Mouse (Mus musculus) heart, embryonic 14.5 days (tissue): Measurements from ENCODE around the gene Hs2st1. TPM values are rescaled to one million over a fixed set of nuclear protein-coding genes. Genes with fewer than 3 reads are reported as not detected.

Source experiments
- ATAC-seq: fragments of 200-750 bp; cut with Nextera tagmentation; 2 replicates; pipeline ENCODE4 v1.8.0; 2017; ENCODE audit warnings: low read depth, moderate TSS enrichment; ENCODE audit not compliant: insufficient number of reproducible peaks, insufficient read depth, low FRiP score
- H3K27ac ChIP-seq, 2 experiments: fragments of 200-500 bp in 1 of 2; fragments of 300-500 bp in 1 of 2; sonication (generic) in 1 of 2; replicated peaks in 1 of 2; 2 replicates each; pipeline ENCODE4 v1.5.1; 2012 to 2014; ENCODE audit warnings: low read depth in 2 of 2, low read length in 2 of 2, control low read depth in 1 of 2, mild to moderate bottlenecking in 1 of 2, mixed read lengths in 1 of 2; ENCODE audit not compliant: control insufficient read depth in 1 of 2, insufficient read depth in 1 of 2
- H3K27me3 ChIP-seq: fragments of 300-500 bp; sonication (generic); 2 replicates; pipeline ENCODE4 v1.6.1; 2014; ENCODE audit warnings: mild to moderate bottlenecking, low read length, control low read depth; ENCODE audit not compliant: control insufficient read depth, insufficient read depth
- H3K36me3 ChIP-seq: fragments of 300-500 bp; sonication (generic); 2 replicates; pipeline ENCODE4 v1.6.1; 2014; ENCODE audit warnings: mild to moderate bottlenecking, control low read depth, low read length, mixed read lengths; ENCODE audit not compliant: control insufficient read depth, insufficient read depth
- H3K4me1 ChIP-seq, 2 experiments: fragments of 200-500 bp in 1 of 2; fragments of 300-500 bp in 1 of 2; sonication (generic) in 1 of 2; 2 replicates each; pipeline ENCODE4 v1.6.1; 2012 to 2014; ENCODE audit warnings: low read length in 2 of 2, control low read depth in 1 of 2, mixed read lengths in 1 of 2; ENCODE audit not compliant: control insufficient read depth in 2 of 2, insufficient read depth in 2 of 2
- H3K4me2 ChIP-seq: fragments of 300-500 bp; sonication (generic); 2 replicates; pipeline ENCODE4 v1.6.1; 2014; ENCODE audit warnings: mild to moderate bottlenecking, low read length
- H3K4me3 ChIP-seq, 2 experiments: fragments of 200-500 bp in 1 of 2; fragments of 300-500 bp in 1 of 2; sonication (generic) in 1 of 2; 2 replicates each; pipeline ENCODE4 v1.5.1; 2012 to 2014; ENCODE audit warnings: low read length in 2 of 2, mild to moderate bottlenecking in 2 of 2, control low read depth in 1 of 2, low read depth in 1 of 2, moderate library complexity in 1 of 2; ENCODE audit not compliant: control insufficient read depth in 1 of 2, insufficient read depth in 1 of 2
- H3K9ac ChIP-seq: fragments of 300-500 bp; sonication (generic); 2 replicates; pipeline ENCODE4 v1.6.1; 2014; ENCODE audit warnings: mild to moderate bottlenecking, low read length
- H3K9me3 ChIP-seq: fragments of 300-500 bp; sonication (generic); 2 replicates; pipeline ENCODE4 v1.6.1; 2016; ENCODE audit warnings: low read length, control low read depth; ENCODE audit not compliant: control insufficient read depth
- WGBS: fragments of 180-500 bp; shearing (Covaris S2); extraction: QIAGEN DNeasy Blood & Tissue Kit; methylation state at CpG from one replicate; pipeline ENCODE4 v1.1.7; 2014; 5-methylcytosine and 5-hydroxymethylcytosine counted together
- polyA plus RNA-seq: library from polyadenylated mRNA; unstranded; fragments of >200 nt; fragmentation: Nextera tagmentation; extraction: Ambion mirVana; gene quantifications from 2 replicates; pipeline ENCODE4 v1.2.1, GENCODE M21; 2014

Gene Hs2st1
- polyA plus RNA-seq, 1 experiment from 2014 or later: 8.6 TPM

GRCm38 (mm10) chr3:144537078-144537855 is 32.7 kb downstream of the Hs2st1 start:
- Histone ChIP-seq H3K27ac (0 out of 4 replicates have a peak overlapping the region, but pooled peaks have one; percentile 0 to 19), H3K9me3 (no peaks in the 10 kb centered on the region), H3K4me1 (peaks cover 12 to 28% of the 10 kb centered on the region in 2 experiments), H3K4me2 (0 out of 2 replicates have a peak overlapping the region, but pooled peaks have one; percentile 12), H3K9ac (no peak overlapping the region), H3K4me3 (no peak overlapping the region), H3K36me3 (no peaks in the 10 kb centered on the region), H3K27me3 (no peaks in the 10 kb centered on the region)
- WGBS: 59% methylated on average over 7 of the region's 7 CpGs
- no peak for ATAC-seq

- no peak for ATAC-seq
- 91% methylated on average over 4 of the region's 4 CpGs for WGBS
- Histone ChIP-seq H3K27ac (no peak overlapping the region), H3K9me3 (no peaks in the 10 kb centered on the region), H3K4me3 (no peak overlapping the region), H3K4me2 (no peak overlapping the region), H3K36me3 (no peaks in the 10 kb centered on the region), H3K4me1 (peaks cover 11 to 20% of the 10 kb centered on the region in 2 experiments), H3K9ac (no peak overlapping the region), H3K27me3 (no peaks in the 10 kb centered on the region)
Measured at GRCm38 (mm10) chr3:144535056-144535455, 34.9 kb downstream of the Hs2st1 start.

GRCm38 (mm10) chr3:144531023-144531422 is 39.0 kb downstream of the Hs2st1 start:
- H3K27me3 ChIP-seq: no peaks in the 10 kb centered on the region
- H3K36me3 ChIP-seq: no peaks in the 10 kb centered on the region
- no peak overlapping the region for H3K4me3 ChIP-seq
- 36% methylated on average over 5 of the region's 5 CpGs for WGBS
- no peak overlapping the region for H3K27ac ChIP-seq
- no peak for ATAC-seq
- H3K4me2 ChIP-seq: peak overlapping the region; percentile 39; the same call in 1 of the 2 replicates
- H3K9ac ChIP-seq: no peak overlapping the region
- peaks cover 0 to 2% of the 10 kb centered on the region in 2 experiments; a peak in 1 of 4 replicates for H3K4me1 ChIP-seq
- H3K9me3 ChIP-seq: no peaks in the 10 kb centered on the region

- ATAC-seq: no peak
- Histone ChIP-seq H3K36me3 (no peaks in the 10 kb centered on the region), H3K4me3 (no peak overlapping the region), H3K27ac (no peak overlapping the region), H3K27me3 (no peaks in the 10 kb centered on the region), H3K4me2 (no peak overlapping the region), H3K9me3 (no peaks in the 10 kb centered on the region), H3K9ac (no peak overlapping the region), H3K4me1 (peaks cover 0 to 2% of the 10 kb centered on the region in 2 experiments; a peak in 1 of 4 replicates)
- whole genome bisulfite sequencing: 79% methylated on average over 7 of the region's 7 CpGs
Measured at GRCm38 (mm10) chr3:144527918-144528317, 42.1 kb downstream of the Hs2st1 start.

- Histone ChIP-seq H3K36me3 (no peaks in the 10 kb centered on the region), H3K27ac (no peak overlapping the region), H3K9me3 (no peaks in the 10 kb centered on the region), H3K4me1 (no peaks in the 10 kb centered on the region), H3K27me3 (no peaks in the 10 kb centered on the region), H3K4me2 (no peak overlapping the region), H3K9ac (no peak overlapping the region), H3K4me3 (no peak overlapping the region)
- WGBS: 72% methylated on average over 10 of the region's 10 CpGs
- no peak for ATAC-seq
Measured at GRCm38 (mm10) chr3:144519581-144520272, 50.3 kb downstream of the Hs2st1 start.

GRCm38 (mm10) chr3:144518917-144519316 is 51.1 kb downstream of the Hs2st1 start:
- no peak for ATAC-seq
- H3K9me3 ChIP-seq: no peaks in the 10 kb centered on the region
- no peak overlapping the region for H3K27ac ChIP-seq
- no peak overlapping the region for H3K9ac ChIP-seq
- no peak overlapping the region for H3K4me2 ChIP-seq
- H3K36me3 ChIP-seq: no peaks in the 10 kb centered on the region
- H3K27me3 ChIP-seq: no peaks in the 10 kb centered on the region
- no peak overlapping the region for H3K4me3 ChIP-seq
- 73% methylated on average over 5 of the region's 5 CpGs for WGBS
- no peaks in the 10 kb centered on the region for H3K4me1 ChIP-seq

GRCm38 (mm10) chr3:144515286-144515685 is 54.7 kb downstream of the Hs2st1 start:
- no peak overlapping the region for H3K4me3 ChIP-seq
- no peak for ATAC-seq
- 0 out of 4 replicates have a peak, but pooled peaks cover 0 to 2% of the 10 kb centered on the region in 2 experiments for H3K4me1 ChIP-seq
- 74% methylated on average over 7 of the region's 7 CpGs for WGBS
- H3K9ac ChIP-seq: no peak overlapping the region
- no peak overlapping the region for H3K4me2 ChIP-seq
- H3K9me3 ChIP-seq: no peaks in the 10 kb centered on the region
- H3K27me3 ChIP-seq: no peaks in the 10 kb centered on the region
- H3K36me3 ChIP-seq: no peaks in the 10 kb centered on the region
- H3K27ac ChIP-seq: no peak overlapping the region
